Mouse (Mus musculus) T-cell, adult 2 months (primary cell): ENCODE data around the gene Jph2.

Source experiments
- DNase-seq: peaks from one replicate; pipeline ENCODE4 v3.0.0; 2022; ENCODE audit warnings: low spot score

Gene Jph2

GRCm38 (mm10) chr2:163397905-163398304, at the start of gene Jph2:
Jph2 (minus strand) TSS chr2:163397993.
- no peak for DNase-seq

GRCm38 (mm10) chr2:163447375-163447774, 49.6 kb upstream of the Jph2 start:
- DNase-seq = no peak

GRCm38 (mm10) chr2:163444017-163444416, 46.2 kb upstream of the Jph2 start:
- no peak for DNase-seq

GRCm38 (mm10) chr2:163443543-163443942, 45.8 kb upstream of the Jph2 start:
- no peak for DNase-seq

- no peak for DNase-seq
Observed at GRCm38 (mm10) chr2:163439488-163439887, 41.7 kb upstream of the Jph2 start.

- DNase-seq = no peak
Observed at GRCm38 (mm10) chr2:163438619-163439451, 41.0 kb upstream of the Jph2 start.

GRCm38 (mm10) chr2:163438246-163438618, 40.4 kb upstream of the Jph2 start, which contains the start of gene Gdap1l1:
Gdap1l1 (plus strand) TSS chr2:163438476.
- DNase-seq = peak; percentile 9

GRCm38 (mm10) chr2:163437800-163438199, 40.0 kb upstream of the Jph2 start:
- no peak for DNase-seq

- no peak for DNase-seq
Observed at GRCm38 (mm10) chr2:163433971-163434370, 36.2 kb upstream of the Jph2 start.

GRCm38 (mm10) chr2:163431289-163431688, 33.5 kb upstream of the Jph2 start:
- DNase-seq = no peak

- no peak for DNase-seq
Observed at GRCm38 (mm10) chr2:163428346-163429011, 30.7 kb upstream of the Jph2 start.

GRCm38 (mm10) chr2:163424597-163424996, 26.8 kb upstream of the Jph2 start, which contains the start of gene Oser1:
Oser1 (minus strand) TSS chr2:163424697.
- DNase-seq = no peak

GRCm38 (mm10) chr2:163422895-163423660, 25.3 kb upstream of the Jph2 start:
- no peak for DNase-seq

- no peak for DNase-seq
Observed at GRCm38 (mm10) chr2:163420366-163420886, 22.6 kb upstream of the Jph2 start.

- DNase-seq = peak; percentile 100
Observed at GRCm38 (mm10) chr2:163419346-163420045, 21.7 kb upstream of the Jph2 start.

GRCm38 (mm10) chr2:163418841-163419345, 21.1 kb upstream of the Jph2 start:
- DNase-seq = peak; percentile 41

- no peak for DNase-seq
Observed at GRCm38 (mm10) chr2:163417830-163418229, 20.0 kb upstream of the Jph2 start.

- DNase-seq = no peak
Observed at GRCm38 (mm10) chr2:163417026-163417425, 19.2 kb upstream of the Jph2 start.

GRCm38 (mm10) chr2:163412846-163413590, 15.2 kb upstream of the Jph2 start:
- no peak for DNase-seq

- DNase-seq = no peak
Observed at GRCm38 (mm10) chr2:163412419-163412818, 14.6 kb upstream of the Jph2 start.

- DNase-seq = no peak
Observed at GRCm38 (mm10) chr2:163411840-163412239, 14.0 kb upstream of the Jph2 start.
